Mouse (Mus musculus) brain, embryonic 14.5 days (tissue): ENCODE data around the gene Ubxn6. TPM values are rescaled to one million over a fixed set of nuclear protein-coding genes. Genes with fewer than 3 reads are reported as not detected.

ENCODE experiments used
- DNase-seq: peaks from one replicate; pipeline ENCODE4 v3.0.0-alpha.2; 2011; ENCODE audit warnings: low read depth
- CTCF ChIP-seq: fragments of 200-500 bp; IDR thresholded peaks from 2 replicates; pipeline ENCODE4 v1.5.1; 2012; ENCODE audit warnings: inconsistent platforms, mild to moderate bottlenecking, moderate library complexity, borderline replicate concordance; ENCODE audit not compliant: insufficient read depth, insufficient read length; ENCODE audit errors: extremely low read depth
- POLR2A ChIP-seq: fragments of 200-500 bp; IDR thresholded peaks from 2 replicates; pipeline ENCODE4 v1.6.1; 2012; ENCODE audit warnings: mild to moderate bottlenecking, inconsistent platforms, borderline replicate concordance; ENCODE audit not compliant: poor library complexity, insufficient read depth, insufficient read length, severe bottlenecking; ENCODE audit errors: extremely low read depth
- polyA plus RNA-seq: library from polyadenylated mRNA; depleted of rRNA; stranded (reverse); fragments of >200 nt; gene quantifications from 2 replicates; pipeline ENCODE4 v1.2.3, GENCODE M21; 2012; rRNA removed

Ubxn6 gene
- polyA plus RNA-seq, 1 experiment: 110 TPM

- no peak for TF ChIP-seq POLR2A
- TF ChIP-seq CTCF: no peak
- no peak for DNase-seq
These were observed 57.0 kb downstream of the Ubxn6 start for GRCm38 (mm10) chr17:56017848-56018247.

Other genes starting within 250 kb of the Ubxn6 start
- gene Zfp119a, start 196.1 kb downstream of the Ubxn6 start, polyA plus RNA-seq: 3.8 and 4.3 TPM in 2 replicates
- 7.6 and 7.8 TPM in 2 replicates for gene Zfp959, start 182.9 kb downstream of the Ubxn6 start, polyA plus RNA-seq
- 2.6 and 3.4 TPM in 2 replicates for gene Zfp119b, start 125.5 kb downstream of the Ubxn6 start, polyA plus RNA-seq
- 3.7 and 3.8 TPM in 2 replicates for gene Ebi3, start 122.4 kb downstream of the Ubxn6 start, polyA plus RNA-seq
- gene Yju2, start 115.9 kb downstream of the Ubxn6 start, polyA plus RNA-seq: 12.8 and 15.4 TPM in 2 replicates
- gene Shd, start 104.6 kb downstream of the Ubxn6 start, polyA plus RNA-seq: 207 and 264 TPM in 2 replicates
- gene Fsd1, start 88.5 kb downstream of the Ubxn6 start, polyA plus RNA-seq: 130 and 155 TPM in 2 replicates
- 5.7 and 7.5 TPM in 2 replicates for gene Stap2, start 69.4 kb downstream of the Ubxn6 start, polyA plus RNA-seq
- gene Mpnd, start 69.3 kb downstream of the Ubxn6 start, polyA plus RNA-seq: 223 and 288 TPM in 2 replicates
- gene Sh3gl1, start 38.4 kb downstream of the Ubxn6 start, polyA plus RNA-seq: 90.3 and 121 TPM in 2 replicates
- gene Chaf1a, start 34.6 kb downstream of the Ubxn6 start, polyA plus RNA-seq: 9.7 and 11.3 TPM in 2 replicates
- gene Hdgfl2, start 4.6 kb upstream of the Ubxn6 start, polyA plus RNA-seq: 119 and 129 TPM in 2 replicates
- 0.11 and 0.16 TPM in 2 replicates for gene Plin4, start 34.8 kb upstream of the Ubxn6 start, polyA plus RNA-seq
- gene Plin5, start 42.6 kb upstream of the Ubxn6 start, polyA plus RNA-seq: 0.43 and 0.67 TPM in 2 replicates
- gene Lrg1, start 47.0 kb upstream of the Ubxn6 start, polyA plus RNA-seq: 0.06 and 0.18 TPM in 2 replicates
- gene Sema6b, start 65.3 kb upstream of the Ubxn6 start, polyA plus RNA-seq: 35.0 and 48.5 TPM in 2 replicates
- gene Tnfaip8l1, start 87.4 kb upstream of the Ubxn6 start, polyA plus RNA-seq: 9.8 TPM in 2 replicates
- 49.8 and 54.7 TPM in 2 replicates for gene Mydgf, start 108.9 kb upstream of the Ubxn6 start, polyA plus RNA-seq
- gene Dpp9, start 143.9 kb upstream of the Ubxn6 start, polyA plus RNA-seq: 53.3 and 54.4 TPM in 2 replicates
- 27.0 and 31.0 TPM in 2 replicates for gene Fem1a, start 181.8 kb upstream of the Ubxn6 start, polyA plus RNA-seq
- gene Ticam1, start 201.8 kb upstream of the Ubxn6 start, polyA plus RNA-seq: 3.4 and 3.7 TPM in 2 replicates
- 6.4 and 8.3 TPM in 2 replicates for gene Plin3, start 217.8 kb upstream of the Ubxn6 start, polyA plus RNA-seq
- not detected in 2 replicates for gene Arrdc5, start 225.3 kb upstream of the Ubxn6 start, polyA plus RNA-seq
- 39.8 and 50.9 TPM in 2 replicates for gene Uhrf1, start 228.3 kb upstream of the Ubxn6 start, polyA plus RNA-seq